Mouse (Mus musculus): ENCODE measurements at regions not wholly inside any gene's neighbourhood (a gene's known extent, or its start where the extent isn't known, plus 50 kb on each side); places are given as distances from the start of the nearest gene placed in this dataset.
A peak's percentile ranks its signal among the peaks of the same experiment; 100 is the strongest.

DNA sequence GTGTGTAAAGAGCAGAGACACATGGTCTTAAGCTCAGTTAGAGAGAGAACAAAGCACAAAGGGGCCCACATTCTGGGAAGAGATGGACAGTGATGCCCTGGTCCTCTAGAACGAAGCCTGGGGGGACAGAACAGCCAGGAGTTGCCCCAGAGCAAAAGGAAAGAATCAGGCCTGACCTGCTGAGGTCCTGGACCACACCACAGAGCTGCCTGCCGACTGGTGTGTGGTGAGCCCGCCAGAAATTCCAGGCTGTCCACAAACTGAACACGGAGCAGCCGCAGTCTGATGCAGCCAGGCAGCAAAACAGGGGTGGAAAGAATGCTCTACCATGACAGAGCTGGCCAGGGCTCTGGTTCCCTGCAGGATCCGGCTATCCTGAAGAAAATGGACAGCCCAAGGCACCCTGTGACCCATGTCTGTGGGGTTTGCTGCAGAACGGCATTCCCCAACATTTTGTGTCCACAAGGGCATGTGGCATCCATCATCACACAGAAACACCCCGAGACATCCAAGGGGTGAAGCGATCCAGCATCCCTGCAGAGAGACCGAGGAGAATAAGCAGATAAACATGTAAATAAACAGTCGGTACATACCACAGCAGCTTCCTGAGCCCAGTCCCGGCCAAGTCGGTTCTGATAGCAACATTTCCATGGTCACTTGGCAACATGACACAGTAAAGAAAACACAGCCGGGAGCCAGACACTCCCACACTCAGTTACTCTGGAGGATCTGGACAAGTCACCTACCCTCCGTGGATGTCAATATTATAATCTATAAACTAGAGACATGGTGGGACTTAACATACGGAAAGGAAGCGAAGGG is 65.3 kb upstream of the Pomp start:
- DNase-seq (ENCODE audit: low read depth, low spot score): no peak

- no peak for DNase-seq (ENCODE audit: low read depth, low spot score)
Observed at GRCm38 (mm10) chr5:147793059-147793458, 67.2 kb upstream of the Pomp start.

GRCm38 (mm10) chr5:147792638-147793037 is 66.8 kb upstream of the Flt1 start:
- DNase-seq (ENCODE audit: low read depth, low spot score): no peak

GRCm38 (mm10) chr5:147791121-147791520 is 65.3 kb upstream of the Flt1 start:
- peak; percentile 4 for DNase-seq (ENCODE audit: low read depth, low spot score)

- DNase-seq (ENCODE audit: low read depth, low spot score): no peak
Observed at GRCm38 (mm10) chr5:147788496-147788895, 62.7 kb upstream of the Flt1 start.

DNA sequence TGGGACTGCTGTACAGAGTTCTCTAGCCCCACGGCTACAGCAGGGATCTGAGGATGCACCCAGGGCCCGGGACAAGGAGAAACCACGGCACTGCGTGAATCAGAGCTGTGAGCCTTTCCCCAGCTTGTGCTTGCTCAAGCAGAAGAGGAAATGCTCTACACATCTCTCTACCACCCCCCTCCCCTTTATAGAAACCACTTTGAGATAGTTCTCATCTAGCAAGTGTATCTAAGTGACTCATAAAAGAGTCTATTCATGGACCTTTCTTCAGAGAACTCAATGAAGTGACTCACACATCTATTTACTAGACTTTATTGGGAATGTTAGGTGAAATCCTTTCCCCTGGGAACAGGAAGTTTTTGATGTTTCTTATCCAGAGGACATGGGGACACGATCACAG is 61.0 kb upstream of the Flt1 start:
- DNase-seq (ENCODE audit: low read depth, low spot score): no peak

GRCm38 (mm10) chr5:147784159-147784558 is 58.3 kb upstream of the Flt1 start:
- DNase-seq (ENCODE audit: low read depth, low spot score): no peak

- no peak for DNase-seq (ENCODE audit: low read depth, low spot score)
Observed at GRCm38 (mm10) chr5:147783476-147783875, 57.7 kb upstream of the Flt1 start.

DNA sequence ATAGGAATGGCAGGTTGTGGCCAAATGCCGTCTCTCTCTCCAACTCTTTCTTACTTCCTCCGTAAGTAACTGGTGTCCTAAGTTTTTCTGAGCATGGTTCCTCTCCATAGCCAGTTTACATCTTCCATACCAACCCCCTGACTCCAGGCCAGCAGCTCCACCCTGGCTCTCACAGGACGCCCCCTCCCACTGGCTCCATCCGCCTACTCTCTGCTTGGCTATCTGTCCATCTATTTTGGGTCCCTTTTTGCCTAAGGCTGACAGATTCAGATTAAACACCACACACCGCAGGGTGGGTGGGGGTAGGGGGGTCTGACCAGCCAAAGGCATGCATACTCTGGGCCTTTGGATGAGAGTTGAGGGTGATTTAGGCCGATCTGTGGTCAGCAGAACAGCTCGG is 57.0 kb upstream of the Flt1 start:
- DNase-seq (ENCODE audit: low read depth, low spot score): no peak

DNA sequence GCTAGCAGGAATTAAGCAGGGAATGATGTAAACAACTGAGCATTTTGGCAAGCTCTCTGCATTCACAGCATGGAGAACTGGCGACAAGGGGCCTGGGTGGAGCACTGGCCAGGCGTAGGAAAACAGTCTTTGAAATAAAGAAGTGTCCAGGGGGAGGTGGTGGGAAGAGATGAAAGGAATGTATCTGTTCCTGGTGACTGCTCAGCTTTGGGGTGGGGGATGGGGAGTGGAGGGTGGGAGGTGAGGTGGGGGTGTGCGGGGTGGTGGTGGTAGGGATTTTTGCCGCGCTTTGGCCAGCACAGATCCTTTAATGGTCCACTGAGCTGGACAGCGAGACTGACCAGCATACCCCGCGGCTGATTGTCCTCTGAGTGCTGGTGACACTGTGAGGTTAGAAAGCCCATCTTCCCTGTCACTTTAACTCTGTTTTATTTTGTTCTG is 56.5 kb upstream of the Flt1 start:
- DNase-seq (ENCODE audit: low read depth, low spot score): no peak

DNA sequence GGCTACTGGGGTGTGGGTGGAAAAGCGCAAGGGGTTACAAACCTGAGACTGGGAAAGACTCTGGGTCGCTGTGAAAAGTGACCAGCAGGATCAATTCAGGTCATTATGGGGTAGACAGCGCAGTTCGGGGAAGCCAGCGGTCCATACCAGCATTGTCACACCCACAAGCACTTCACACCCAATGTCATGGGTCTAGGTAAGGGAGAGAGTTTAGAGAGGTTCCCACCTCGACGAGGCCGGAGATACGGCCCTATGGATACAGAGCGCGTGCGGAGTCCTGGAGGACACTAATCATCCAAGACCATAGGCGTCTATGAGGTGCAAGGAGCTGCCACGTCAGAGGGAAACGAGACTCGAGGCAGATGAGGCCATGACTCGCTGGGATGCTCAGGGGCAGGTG is 55.4 kb upstream of the Flt1 start:
- no peak for DNase-seq (ENCODE audit: low read depth, low spot score)

- no peak for DNase-seq (ENCODE audit: low read depth, low spot score)
Observed at GRCm38 (mm10) chr5:147778557-147778956, 52.7 kb upstream of the Flt1 start.

Measured in CD4-positive, CD25-positive, alpha-beta regulatory T cell, adult 2 months (primary cell).